Mouse (Mus musculus) neural tube, embryonic 14.5 days (tissue): ENCODE measurements around the gene Rundc1. TPM values are rescaled to one million over a fixed set of nuclear protein-coding genes. Genes with fewer than 3 reads are reported as not detected.
"Not testable (repeated sequence)": the region's sequence is repeated elsewhere in the genome, so short reads cannot be mapped to it uniquely, and the experiment has no call there.

ENCODE experiments used
- ATAC-seq: fragments of 200-750 bp; cut with Nextera tagmentation; 2 replicates; pipeline ENCODE4 v1.8.0; 2017; ENCODE audit warnings: low read depth, mild to moderate bottlenecking, moderate TSS enrichment, moderate library complexity
- H3K27ac ChIP-seq: fragments of 300-500 bp; sonication (generic); 2 replicates; pipeline ENCODE4 v1.5.1; 2014; ENCODE audit warnings: low read depth, mild to moderate bottlenecking, control low read depth, low read length, moderate library complexity, mixed read lengths
- H3K27me3 ChIP-seq: fragments of 300-500 bp; sonication (generic); 2 replicates; pipeline ENCODE4 v1.6.1; 2014; ENCODE audit warnings: low read length; ENCODE audit not compliant: control insufficient read depth, insufficient read depth
- H3K36me3 ChIP-seq: fragments of 300-500 bp; sonication (generic); 2 replicates; pipeline ENCODE4 v1.6.1; 2014; ENCODE audit warnings: low read length, mixed read lengths; ENCODE audit not compliant: control insufficient read depth, insufficient read depth
- H3K4me1 ChIP-seq: fragments of 300-500 bp; sonication (generic); 2 replicates; pipeline ENCODE4 v1.6.1; 2014; ENCODE audit warnings: low read length; ENCODE audit not compliant: control insufficient read depth, insufficient read depth
- H3K4me2 ChIP-seq: fragments of 300-500 bp; sonication (generic); 2 replicates; pipeline ENCODE4 v1.6.1; 2014; ENCODE audit warnings: mild to moderate bottlenecking, low read depth, low read length, control low read depth
- H3K4me3 ChIP-seq: fragments of 300-500 bp; sonication (generic); 2 replicates; pipeline ENCODE4 v1.5.1; 2014; ENCODE audit warnings: low read depth, low read length, control low read depth, mixed read lengths
- H3K9ac ChIP-seq: fragments of 300-500 bp; sonication (generic); replicated peaks from 2 replicates; pipeline ENCODE4 v1.6.1; 2014; ENCODE audit warnings: low read depth, mild to moderate bottlenecking, control low read depth, low read length, mixed read lengths
- H3K9me3 ChIP-seq: fragments of 300-500 bp; sonication (generic); 2 replicates; pipeline ENCODE4 v1.6.1; 2016; ENCODE audit warnings: low read length; ENCODE audit not compliant: control insufficient read depth
- WGBS: fragments of 180-500 bp; shearing (Covaris S2); extraction: QIAGEN DNeasy Blood & Tissue Kit; methylation state at CpG from one replicate; pipeline ENCODE4 v1.1.7; 2014; 5-methylcytosine and 5-hydroxymethylcytosine counted together
- polyA plus RNA-seq: library from polyadenylated mRNA; unstranded; fragments of >200 nt; fragmentation: Nextera tagmentation; extraction: Ambion mirVana; gene quantifications from 2 replicates; pipeline ENCODE4 v1.2.1, GENCODE M21; 2014

The Rundc1 gene
- polyA plus RNA-seq, 1 experiment from 2014 or later: 20.4 TPM

DNA sequence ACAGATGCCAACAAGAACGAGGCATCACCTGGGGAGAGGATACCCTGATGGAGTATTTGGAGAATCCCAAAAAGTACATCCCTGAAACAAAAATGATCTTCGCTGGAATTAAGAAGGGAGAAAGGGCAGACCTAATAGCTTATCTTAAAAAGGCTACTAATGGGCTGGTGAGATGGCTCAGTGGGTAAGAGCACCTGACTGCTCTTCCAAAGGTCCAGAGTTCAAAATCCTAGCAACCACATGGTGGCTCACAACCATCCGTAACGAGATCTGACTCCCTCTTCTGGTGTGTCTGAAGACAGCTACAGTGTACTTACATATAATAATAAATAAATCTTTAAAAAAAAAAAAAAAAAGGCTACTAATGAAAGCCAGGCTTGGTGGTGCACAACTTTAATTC, 51.5 kb downstream of the Rundc1 start:
- not testable (repeated sequence) for H3K9ac ChIP-seq, H3K27ac ChIP-seq, H3K4me3 ChIP-seq, ATAC-seq, H3K4me2 ChIP-seq, H3K9me3 ChIP-seq, H3K27me3 ChIP-seq, H3K36me3 ChIP-seq
- H3K4me1 ChIP-seq: peaks cover 14% of the 10 kb centered on the region; the same call in 1 of the 2 replicates
- WGBS: 90% methylated on average over 4 of the region's 4 CpGs

DNA sequence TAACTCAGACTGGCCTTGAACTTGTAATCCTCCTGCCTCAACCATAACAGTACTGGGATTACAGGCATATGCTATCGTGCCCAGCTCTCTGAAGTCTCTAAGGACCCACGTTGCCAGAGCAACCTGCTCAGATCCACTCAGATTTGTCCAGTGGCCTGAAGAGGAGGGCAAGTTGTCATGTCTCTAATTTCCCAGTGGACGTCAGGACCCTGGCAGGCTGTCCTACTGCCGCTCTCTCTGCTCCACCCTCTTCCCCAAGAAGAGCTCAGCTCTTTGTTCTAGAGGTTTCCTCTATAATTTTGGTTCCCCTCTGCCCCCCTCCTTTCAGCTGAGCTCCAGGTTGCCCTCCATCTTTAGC, 52.3 kb downstream of the Rundc1 start:
- ATAC-seq: peak; percentile 29
- Histone ChIP-seq H3K9ac (no peak overlapping the region), H3K9me3 (no peaks in the 10 kb centered on the region), H3K36me3 (no peaks in the 10 kb centered on the region), H3K27ac (peak overlapping the region; percentile 60), H3K4me1 (peaks cover 13% of the 10 kb centered on the region; the same call in 1 of the 2 replicates), H3K4me2 (no peak overlapping the region), H3K4me3 (no peak overlapping the region), H3K27me3 (no peaks in the 10 kb centered on the region)
- 4% methylated on average over 4 of the region's 4 CpGs for WGBS

DNA sequence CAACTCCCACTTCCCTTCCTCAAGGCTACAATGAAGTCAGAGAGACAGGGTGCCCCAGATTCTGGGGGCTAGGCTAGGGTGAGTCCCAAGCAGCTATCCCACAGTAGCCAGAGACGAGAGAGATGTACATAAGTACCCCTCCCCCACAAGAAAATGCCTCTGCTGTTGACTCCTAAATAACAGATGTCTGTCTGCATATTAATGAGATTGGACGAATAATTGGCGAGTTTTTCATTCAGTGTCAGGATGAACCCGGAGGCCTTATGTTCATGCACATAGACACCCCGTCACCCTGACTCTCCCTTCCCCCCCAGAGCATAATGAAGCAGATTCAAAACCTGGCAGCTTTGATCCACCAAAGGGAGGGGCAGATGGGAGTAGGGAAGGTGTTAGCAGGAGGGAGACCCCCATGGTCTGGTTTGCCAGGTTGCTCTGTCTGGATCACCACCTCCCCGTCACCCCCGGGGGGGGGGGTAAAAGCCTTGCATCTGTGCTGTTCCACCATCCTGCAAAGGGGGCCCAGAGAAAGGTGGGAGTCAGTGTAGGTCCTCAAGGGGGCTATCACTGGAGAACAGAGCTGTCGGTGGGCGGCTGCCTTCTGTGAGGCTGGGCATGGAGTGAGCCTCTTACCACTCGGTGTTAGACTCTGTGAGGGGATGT, 52.8 kb downstream of the Rundc1 start:
- Histone ChIP-seq H3K4me2 (no peak overlapping the region), H3K36me3 (no peaks in the 10 kb centered on the region), H3K27me3 (no peaks in the 10 kb centered on the region), H3K9ac (no peak overlapping the region), H3K27ac (peak overlapping the region; percentile 60), H3K4me3 (no peak overlapping the region), H3K9me3 (no peaks in the 10 kb centered on the region), H3K4me1 (peaks cover 11% of the 10 kb centered on the region; the same call in 1 of the 2 replicates)
- ATAC-seq: peak; percentile 74
- WGBS: 13% methylated on average over 10 of the region's 10 CpGs

DNA sequence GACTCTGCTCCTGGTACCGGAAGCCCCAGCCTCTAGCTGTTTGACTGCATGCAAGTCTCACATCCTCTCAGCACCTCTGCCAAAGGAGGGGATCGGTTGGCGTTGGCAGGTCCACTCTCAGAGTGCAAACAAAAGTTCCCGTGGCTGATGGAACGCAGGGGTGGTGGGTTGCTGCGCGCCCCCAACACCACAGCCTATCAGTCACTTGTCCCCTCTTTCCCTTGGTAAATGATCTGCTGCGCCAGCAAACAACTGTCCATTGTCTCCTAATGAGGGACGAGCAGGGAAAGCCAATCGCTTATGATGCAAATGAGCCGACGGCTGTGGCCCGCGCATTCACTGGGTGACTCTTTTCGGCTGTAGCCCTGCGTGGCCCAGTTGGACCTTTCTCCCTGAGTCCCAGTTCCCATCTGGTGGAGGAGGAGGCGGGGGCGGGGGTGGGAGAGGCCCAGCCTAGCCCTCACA, 54.3 kb downstream of the Rundc1 start:
- no peaks in the 10 kb centered on the region for H3K27me3 ChIP-seq
- WGBS: 3% methylated on average over 18 of the region's 18 CpGs
- 0 out of 2 replicates have a peak overlapping the region, but pooled peaks have one; percentile 5 for H3K9ac ChIP-seq
- no peaks in the 10 kb centered on the region for H3K36me3 ChIP-seq
- H3K4me2 ChIP-seq: peak overlapping the region; percentile 19
- no peaks in the 10 kb centered on the region for H3K9me3 ChIP-seq
- no peak overlapping the region for H3K4me3 ChIP-seq
- peak; percentile 44; the same call in 1 of the 2 replicates for ATAC-seq
- H3K27ac ChIP-seq: peak overlapping the region; percentile 58
- peaks cover 11% of the 10 kb centered on the region; the same call in 1 of the 2 replicates for H3K4me1 ChIP-seq

DNA sequence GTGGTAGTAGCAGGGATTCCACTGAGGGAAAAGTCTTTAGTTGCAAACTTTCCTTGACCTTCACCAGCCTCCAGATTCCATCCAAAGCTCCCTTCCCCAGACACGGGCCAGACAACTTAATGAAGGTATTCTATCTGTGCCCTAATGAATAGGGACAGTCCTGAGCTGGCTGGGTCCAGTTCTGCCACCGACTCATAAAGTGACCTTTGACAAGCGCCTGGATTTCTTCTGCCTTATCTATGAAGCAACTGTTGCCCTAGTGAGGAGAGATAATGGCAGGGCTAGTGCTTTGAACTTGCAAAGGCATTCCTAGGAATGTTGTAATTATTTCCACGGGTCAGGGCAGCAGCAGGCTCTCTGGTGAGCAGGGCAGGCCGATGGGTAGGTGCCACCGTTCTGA, 56.0 kb downstream of the Rundc1 start:
- Histone ChIP-seq H3K4me2 (no peak overlapping the region), H3K9me3 (no peaks in the 10 kb centered on the region), H3K27ac (no peak overlapping the region), H3K9ac (no peak overlapping the region), H3K4me1 (peaks cover 11% of the 10 kb centered on the region; the same call in 1 of the 2 replicates), H3K4me3 (no peak overlapping the region), H3K27me3 (no peaks in the 10 kb centered on the region), H3K36me3 (no peaks in the 10 kb centered on the region)
- WGBS: 66% methylated on average over 6 of the region's 6 CpGs
- ATAC-seq: no peak

DNA sequence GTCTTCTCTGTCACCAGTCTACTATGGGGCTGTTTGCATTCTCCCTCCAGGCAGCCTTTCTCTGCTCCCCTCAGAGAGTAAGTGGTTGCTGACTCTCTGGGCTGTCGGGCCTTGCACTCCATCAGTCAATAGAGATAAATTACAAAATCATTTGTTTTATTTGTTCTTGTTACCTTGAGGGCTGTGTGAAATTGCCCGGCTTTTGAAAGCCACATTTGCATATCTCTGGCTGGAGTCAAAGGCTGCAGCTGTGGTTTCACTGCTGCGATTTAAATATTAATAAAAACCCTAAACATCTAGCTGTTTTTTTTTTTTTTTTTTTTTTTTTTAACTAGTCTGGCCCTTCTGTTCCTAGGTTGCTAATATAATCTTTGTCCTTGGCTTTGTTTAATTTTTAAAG, 58.9 kb downstream of the Rundc1 start:
- no peaks in the 10 kb centered on the region for H3K27me3 ChIP-seq
- H3K27ac ChIP-seq: no peak overlapping the region
- no peak overlapping the region for H3K9ac ChIP-seq
- ATAC-seq: no peak
- H3K4me1 ChIP-seq: peaks cover 5% of the 10 kb centered on the region; the same call in 1 of the 2 replicates
- no peak overlapping the region for H3K4me3 ChIP-seq
- WGBS: 9% methylated on average over 3 of the region's 3 CpGs
- H3K36me3 ChIP-seq: no peaks in the 10 kb centered on the region
- H3K4me2 ChIP-seq: no peak overlapping the region
- no peaks in the 10 kb centered on the region for H3K9me3 ChIP-seq

DNA sequence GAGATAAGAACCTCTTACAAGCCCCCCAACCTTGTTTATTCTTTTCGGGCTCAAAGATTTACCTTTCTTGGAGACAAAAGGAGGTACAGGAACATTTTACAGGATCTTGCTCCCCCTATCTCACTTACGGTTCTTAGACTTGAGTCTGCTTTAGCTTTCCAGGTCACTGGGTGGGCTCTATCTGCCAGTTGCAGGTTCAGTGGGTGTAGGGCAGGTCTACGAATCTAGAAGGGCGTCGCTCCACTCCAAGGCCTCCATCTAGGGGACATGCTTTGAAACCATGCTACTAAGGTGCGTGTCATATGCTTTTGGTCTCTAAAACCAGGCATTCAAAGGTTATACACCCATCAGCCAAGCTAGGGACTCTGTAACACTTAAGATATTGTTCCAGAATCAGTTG, 59.4 kb downstream of the Rundc1 start:
- Histone ChIP-seq H3K9me3 (no peaks in the 10 kb centered on the region), H3K27ac (no peak overlapping the region), H3K4me2 (no peak overlapping the region), H3K4me3 (no peak overlapping the region), H3K27me3 (no peaks in the 10 kb centered on the region), H3K9ac (no peak overlapping the region), H3K36me3 (no peaks in the 10 kb centered on the region), H3K4me1 (peaks cover 2% of the 10 kb centered on the region; the same call in 1 of the 2 replicates)
- 72% methylated on average over 6 of the region's 6 CpGs for WGBS
- no peak for ATAC-seq

DNA sequence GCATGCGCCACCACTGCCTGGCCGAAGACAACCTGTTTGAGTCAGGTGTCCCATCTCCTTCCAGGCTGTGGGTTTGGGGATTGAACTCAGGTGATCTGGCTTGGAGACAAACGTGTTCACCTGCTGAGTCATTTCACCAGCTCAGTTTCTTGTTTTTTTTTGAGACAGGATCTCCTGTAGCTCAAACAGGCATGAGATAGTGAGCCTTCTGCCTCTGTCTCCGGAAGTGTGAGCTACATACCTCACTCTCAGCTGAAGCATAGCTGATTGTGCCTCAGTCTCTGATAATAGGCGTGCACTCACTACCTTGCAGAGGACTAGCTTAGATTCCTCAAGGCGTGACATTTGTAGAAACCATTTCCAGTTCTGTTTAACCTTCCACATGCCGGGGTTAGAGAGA, 59.9 kb downstream of the Rundc1 start:
- no peaks in the 10 kb centered on the region for H3K9me3 ChIP-seq
- 90% methylated on average over 7 of the region's 7 CpGs for WGBS

More for the DNA sequence above, 59.9 kb downstream of the Rundc1 start:
- Histone ChIP-seq H3K9ac (no peak overlapping the region), H3K27me3 (no peaks in the 10 kb centered on the region), H3K4me1 (no peaks in the 10 kb centered on the region), H3K36me3 (no peaks in the 10 kb centered on the region), H3K4me2 (no peak overlapping the region), H3K4me3 (no peak overlapping the region), H3K27ac (no peak overlapping the region)
- no peak for ATAC-seq
